Mouse (Mus musculus) heart, embryonic 12.5 days (tissue): ENCODE results near the gene Rubcn. TPM values are rescaled to one million over a fixed set of nuclear protein-coding genes. Genes with fewer than 3 reads are reported as not detected.

ENCODE experiments used
- ATAC-seq: fragments of 200-750 bp; cut with Nextera tagmentation; 2 replicates; pipeline ENCODE4 v1.8.0; 2017; ENCODE audit warnings: moderate TSS enrichment, moderate library complexity; ENCODE audit not compliant: insufficient number of reproducible peaks, low FRiP score
- H3K27ac ChIP-seq: fragments of 300-500 bp; sonication (generic); 2 replicates; pipeline ENCODE4 v1.5.1; 2016; ENCODE audit warnings: mild to moderate bottlenecking, moderate library complexity; ENCODE audit not compliant: poor library complexity, severe bottlenecking
- H3K27me3 ChIP-seq: fragments of 300-500 bp; sonication (generic); replicated peaks from 2 replicates; pipeline ENCODE4 v1.6.1; 2016; ENCODE audit warnings: mild to moderate bottlenecking, moderate library complexity
- H3K36me3 ChIP-seq: fragments of 300-500 bp; sonication (generic); 2 replicates; pipeline ENCODE4 v1.6.1; 2016; ENCODE audit warnings: mild to moderate bottlenecking, moderate library complexity
- H3K4me1 ChIP-seq: fragments of 300-500 bp; sonication (generic); replicated peaks from 2 replicates; pipeline ENCODE4 v1.6.1; 2016; ENCODE audit warnings: mild to moderate bottlenecking
- H3K4me2 ChIP-seq: fragments of 300-500 bp; sonication (generic); 2 replicates; pipeline ENCODE4 v1.6.1; 2016; ENCODE audit warnings: mild to moderate bottlenecking, moderate library complexity
- H3K4me3 ChIP-seq: fragments of 300-500 bp; sonication (generic); 2 replicates; pipeline ENCODE4 v1.5.1; 2016; ENCODE audit warnings: mild to moderate bottlenecking
- H3K9ac ChIP-seq: fragments of 300-500 bp; sonication (generic); 2 replicates; pipeline ENCODE4 v1.6.1; 2016; ENCODE audit warnings: mild to moderate bottlenecking, moderate library complexity
- H3K9me3 ChIP-seq: fragments of 300-500 bp; sonication (generic); replicated peaks from 2 replicates; pipeline ENCODE4 v1.6.1; 2016; ENCODE audit warnings: mild to moderate bottlenecking, moderate library complexity
- WGBS: fragments of 180-500 bp; shearing (Covaris S2); methylation state at CpG from one replicate; pipeline ENCODE4 v1.1.7; 2016; 5-methylcytosine and 5-hydroxymethylcytosine counted together
- polyA plus RNA-seq: library from polyadenylated mRNA; unstranded; fragments of >200 nt; fragmentation: Nextera tagmentation; extraction: Ambion mirVana; gene quantifications from 2 replicates; pipeline ENCODE4 v1.2.1, GENCODE M21; 2016

Rubcn gene
- polyA plus RNA-seq, 1 experiment from 2014 or later, result 30.9 TPM

DNA sequence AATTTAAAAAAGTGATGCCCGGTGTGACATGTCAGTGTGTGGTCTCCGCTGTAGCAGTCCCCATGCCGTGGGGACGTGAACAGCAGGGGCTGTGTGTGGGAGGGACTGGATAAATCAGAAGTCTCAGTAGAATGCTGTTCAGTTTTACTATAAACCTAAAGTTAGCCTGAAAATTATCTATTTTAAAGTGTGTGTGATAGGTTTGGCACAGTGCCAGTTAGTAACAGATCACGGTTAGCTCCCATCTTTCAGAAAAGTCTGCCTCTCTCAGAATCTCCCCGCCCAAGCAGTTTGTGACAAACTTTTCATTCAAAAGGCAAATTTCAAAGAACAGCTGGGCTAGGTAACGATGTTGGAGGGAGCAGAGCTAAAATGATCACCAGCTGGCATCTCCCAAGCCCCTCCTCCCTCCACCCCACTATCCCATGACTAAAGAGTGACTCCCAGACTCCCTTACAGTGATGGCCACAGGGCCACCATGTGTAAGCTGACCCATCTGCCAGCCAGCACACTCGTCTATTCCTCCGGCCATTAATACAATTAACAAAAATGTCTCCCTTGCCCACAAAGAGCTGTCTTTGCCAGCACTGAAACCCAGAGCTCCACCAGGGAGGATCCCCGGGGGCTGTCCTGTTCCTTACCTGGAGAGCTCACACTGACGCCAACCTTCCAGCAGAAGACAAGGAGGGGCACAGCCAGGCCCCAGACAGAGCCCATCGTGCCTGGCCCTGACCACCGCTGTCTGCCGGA lies 80.7 kb downstream of the Rubcn start:
- H3K9me3 ChIP-seq, result 0 out of 2 replicates have a peak, but pooled peaks cover 6% of the 10 kb centered on the region
- WGBS, result 72% methylated on average over 14 of the region's 14 CpGs
- H3K4me3 ChIP-seq, result no peak overlapping the region
- no peak overlapping the region for H3K27ac ChIP-seq
- no peaks in the 10 kb centered on the region for H3K27me3 ChIP-seq
- H3K9ac ChIP-seq, result no peak overlapping the region
- H3K4me2 ChIP-seq, result no peak overlapping the region
- peaks cover 17% of the 10 kb centered on the region for H3K4me1 ChIP-seq
- H3K36me3 ChIP-seq, result no peaks in the 10 kb centered on the region
- no peak for ATAC-seq

- Histone ChIP-seq H3K4me3 (no peak overlapping the region), H3K36me3 (no peaks in the 10 kb centered on the region), H3K4me1 (peaks cover 17% of the 10 kb centered on the region), H3K4me2 (no peak overlapping the region), H3K9me3 (0 out of 2 replicates have a peak, but pooled peaks cover 6% of the 10 kb centered on the region), H3K27me3 (no peaks in the 10 kb centered on the region), H3K9ac (no peak overlapping the region), H3K27ac (no peak overlapping the region)
- no peak for ATAC-seq
- WGBS, result 85% methylated on average over 1 of the region's 1 CpGs
These were observed 82.4 kb downstream of the Rubcn start for GRCm38 (mm10) chr16:32795177-32795576.

- Histone ChIP-seq H3K9me3 (peaks cover 3% of the 10 kb centered on the region; the same call in 1 of the 2 replicates), H3K9ac (no peak overlapping the region), H3K36me3 (no peaks in the 10 kb centered on the region), H3K4me3 (no peak overlapping the region), H3K27me3 (no peaks in the 10 kb centered on the region), H3K4me2 (no peak overlapping the region), H3K4me1 (peaks cover 11% of the 10 kb centered on the region), H3K27ac (no peak overlapping the region)
- WGBS, result 83% methylated on average over 5 of the region's 5 CpGs
- no peak for ATAC-seq
These were observed 87.5 kb downstream of the Rubcn start for GRCm38 (mm10) chr16:32790056-32790455.

DNA sequence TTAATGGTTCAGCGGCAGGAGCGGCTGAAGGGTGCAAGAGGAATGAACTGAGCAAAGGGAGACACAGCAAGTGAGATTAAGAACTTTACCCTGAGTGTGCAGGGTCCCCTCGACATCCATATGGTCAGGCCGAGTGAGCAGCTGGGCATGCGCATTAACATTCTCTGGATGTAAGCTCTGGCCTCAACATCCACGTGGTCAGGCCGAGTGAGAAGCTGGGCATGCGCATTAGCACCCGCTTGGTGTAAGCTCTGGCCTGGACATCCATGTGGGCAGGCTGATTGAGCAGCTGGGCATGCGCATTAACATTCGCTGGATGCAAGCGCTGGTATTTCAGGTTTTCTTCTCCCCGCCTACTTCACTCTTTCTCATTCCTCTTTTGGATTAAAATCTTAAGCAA lies 92.7 kb downstream of the Rubcn start:
- 81% methylated on average over 13 of the region's 13 CpGs for WGBS
- H3K4me2 ChIP-seq, result no peak overlapping the region

DNA sequence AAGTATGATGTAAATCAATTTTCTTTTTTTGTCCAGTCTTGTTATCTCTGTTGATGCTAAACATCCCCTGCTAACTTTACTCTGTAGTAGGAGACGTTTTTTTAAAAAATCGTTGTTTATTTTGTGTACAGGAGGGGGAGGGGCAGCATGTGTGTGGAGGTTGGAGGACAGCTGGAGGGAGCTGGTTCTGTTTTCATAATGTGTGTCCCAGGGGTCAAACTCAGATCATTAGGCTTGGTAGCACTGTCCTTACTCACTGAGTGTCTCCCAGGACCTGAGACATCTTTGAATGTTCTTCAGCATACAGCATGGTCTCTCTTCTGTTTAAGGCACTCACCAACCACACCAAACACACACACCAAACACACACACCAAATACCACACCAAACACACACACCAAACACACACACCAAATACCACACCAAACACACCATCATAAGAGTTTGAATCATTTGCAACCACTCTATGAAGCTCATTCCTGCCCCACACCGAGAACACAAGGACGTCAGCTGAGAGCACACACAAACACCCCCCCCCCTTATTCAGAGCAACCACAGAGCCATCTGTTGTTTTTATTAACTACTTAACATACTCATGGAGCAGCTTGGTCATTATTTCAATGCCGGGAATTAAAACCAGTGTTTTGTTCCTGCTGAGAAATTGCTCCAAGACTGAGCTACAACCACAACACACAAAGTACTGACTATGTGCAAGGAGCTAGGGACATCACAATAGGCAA lies 94.1 kb downstream of the Rubcn start:
- Histone ChIP-seq H3K4me3 (no peak overlapping the region), H3K27ac (no peak overlapping the region), H3K9ac (no peak overlapping the region), H3K4me1 (peaks cover 8% of the 10 kb centered on the region), H3K36me3 (no peaks in the 10 kb centered on the region), H3K9me3 (peaks cover 2% of the 10 kb centered on the region; the same call in 1 of the 2 replicates), H3K4me2 (no peak overlapping the region), H3K27me3 (peaks cover 3% of the 10 kb centered on the region; the same call in 1 of the 2 replicates)
- ATAC-seq, result no peak
- WGBS, result 65% methylated on average over 5 of the region's 5 CpGs

More for the DNA sequence above, 92.7 kb downstream of the Rubcn start:
- Histone ChIP-seq H3K4me1 (no peaks in the 10 kb centered on the region), H3K9ac (no peak overlapping the region), H3K4me3 (no peak overlapping the region), H3K9me3 (peaks cover 3% of the 10 kb centered on the region; the same call in 1 of the 2 replicates), H3K27me3 (peaks cover 3% of the 10 kb centered on the region; the same call in 1 of the 2 replicates), H3K36me3 (no peaks in the 10 kb centered on the region), H3K27ac (no peak overlapping the region)
- ATAC-seq, result no peak

DNA sequence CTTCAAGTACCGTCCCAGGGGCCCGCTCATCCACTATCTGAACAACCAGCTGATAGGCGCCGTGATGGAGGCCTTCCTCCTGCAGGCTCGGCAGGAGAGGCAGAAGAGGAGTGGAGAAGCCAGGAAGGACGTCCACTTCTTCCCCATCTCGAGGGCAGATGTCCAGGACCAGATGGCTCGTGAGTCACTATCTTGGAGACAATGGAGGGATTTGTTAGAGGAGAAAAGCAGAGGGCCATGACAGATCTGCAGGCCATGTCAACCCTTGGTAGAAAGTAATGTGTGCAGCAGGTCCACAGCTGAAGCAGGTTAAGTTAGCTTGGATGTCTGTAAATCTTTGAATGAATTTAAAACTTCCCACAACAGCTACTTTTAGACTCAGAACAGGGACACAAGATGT lies 98.6 kb downstream of the Rubcn start:
- Histone ChIP-seq H3K36me3 (no peaks in the 10 kb centered on the region), H3K4me3 (no peak overlapping the region), H3K9ac (no peak overlapping the region), H3K27ac (no peak overlapping the region), H3K9me3 (no peaks in the 10 kb centered on the region), H3K4me2 (0 out of 2 replicates have a peak overlapping the region, but pooled peaks have one; percentile 11), H3K27me3 (peaks cover 7% of the 10 kb centered on the region; the same call in 1 of the 2 replicates), H3K4me1 (peaks cover 9% of the 10 kb centered on the region)
- ATAC-seq, result no peak
- WGBS, result 10% methylated on average over 8 of the region's 8 CpGs

- Histone ChIP-seq H3K4me3 (no peak overlapping the region), H3K9ac (no peak overlapping the region), H3K9me3 (no peaks in the 10 kb centered on the region; the same call in 1 of the 2 replicates), H3K27me3 (peaks cover 7% of the 10 kb centered on the region; the same call in 1 of the 2 replicates), H3K4me1 (peaks cover 9% of the 10 kb centered on the region), H3K36me3 (no peaks in the 10 kb centered on the region), H3K27ac (no peak overlapping the region), H3K4me2 (no peak overlapping the region)
- ATAC-seq, result no peak
- WGBS, result 77% methylated on average over 10 of the region's 10 CpGs
These were observed 100.9 kb downstream of the Rubcn start for GRCm38 (mm10) chr16:32776676-32777075.

Other genes starting within 250 kb of the Rubcn start
- gene Tnk2, start 233.9 kb downstream of the Rubcn start, polyA plus RNA-seq, result 6.7 and 8.4 TPM in 2 replicates
- gene Muc4, start 141.9 kb downstream of the Rubcn start, polyA plus RNA-seq, result 0.13 and 0.17 TPM in 2 replicates
- gene Muc20, start 80.3 kb downstream of the Rubcn start, polyA plus RNA-seq, result 0.09 and 0.15 TPM in 2 replicates
- gene Smbd1, start 67.3 kb downstream of the Rubcn start, polyA plus RNA-seq, result not detected in 2 replicates
- 165 and 170 TPM in 2 replicates for gene Fyttd1, start 266 bp downstream of the Rubcn start, polyA plus RNA-seq
- 24.0 and 27.5 TPM in 2 replicates for gene Lrch3, start 36.3 kb upstream of the Rubcn start, polyA plus RNA-seq
- gene Iqcg, start 178.5 kb upstream of the Rubcn start, polyA plus RNA-seq, result 1.7 and 1.9 TPM in 2 replicates
- gene Rpl35a, start 178.7 kb upstream of the Rubcn start, polyA plus RNA-seq, result 660 and 669 TPM in 2 replicates
- 2.0 and 3.2 TPM in 2 replicates for gene Lmln, start 184.8 kb upstream of the Rubcn start, polyA plus RNA-seq